Mouse (Mus musculus) liver, adult 2 months (tissue): ENCODE results near the gene Sirpa. TPM values are rescaled to one million over a fixed set of nuclear protein-coding genes. Genes with fewer than 3 reads are reported as not detected.

Experiments
- DNase-seq: peaks from one replicate; pipeline ENCODE4 v3.0.0-alpha.2; 2011; ENCODE audit warnings: low read depth, low spot score; ENCODE audit errors: extremely low read depth
- H3K27ac ChIP-seq: fragments of 200-500 bp; replicated peaks from 2 replicates; pipeline ENCODE4 v1.5.1; 2012; ENCODE audit warnings: low read depth, mild to moderate bottlenecking, control low read depth, inconsistent platforms, low read length; ENCODE audit not compliant: insufficient read depth
- H3K27me3 ChIP-seq: fragments of 200-500 bp; 2 replicates; pipeline ENCODE4 v1.6.1; 2012; ENCODE audit warnings: mild to moderate bottlenecking, moderate library complexity, low read length, inconsistent platforms; ENCODE audit not compliant: control insufficient read depth, insufficient read depth
- H3K36me3 ChIP-seq: fragments of 200-500 bp; 2 replicates; pipeline ENCODE4 v1.6.1; 2012; ENCODE audit warnings: low read length, inconsistent platforms; ENCODE audit not compliant: control insufficient read depth, insufficient read depth
- H3K4me1 ChIP-seq: fragments of 200-500 bp; 2 replicates; pipeline ENCODE4 v1.6.1; 2011; ENCODE audit warnings: low read length; ENCODE audit not compliant: control insufficient read depth, insufficient read depth
- H3K4me3 ChIP-seq: fragments of 200-500 bp; 2 replicates; pipeline ENCODE4 v1.5.1; 2011; ENCODE audit warnings: low read depth, mild to moderate bottlenecking, control low read depth, low read length, moderate library complexity; ENCODE audit not compliant: insufficient read depth
- H3K79me2 ChIP-seq: fragments of 200-500 bp; 2 replicates; pipeline ENCODE4 v1.6.1; 2012; ENCODE audit warnings: inconsistent platforms, mild to moderate bottlenecking, low read length, moderate library complexity; ENCODE audit not compliant: control insufficient read depth, insufficient read depth
- H3K9ac ChIP-seq: fragments of 200-500 bp; 2 replicates; pipeline ENCODE4 v1.6.1; 2012; ENCODE audit warnings: low read depth, mild to moderate bottlenecking, control low read depth, inconsistent platforms, low read length
- CTCF ChIP-seq: fragments of 200-500 bp; IDR thresholded peaks from 2 replicates; pipeline ENCODE4 v1.5.1; 2011; ENCODE audit warnings: low read depth, low read length, control low read depth
- POLR2A ChIP-seq: fragments of 200-500 bp; IDR thresholded peaks from 2 replicates; pipeline ENCODE4 v1.6.1; 2011; ENCODE audit warnings: low read length, control low read depth; ENCODE audit not compliant: insufficient read depth; ENCODE audit errors: extremely low read depth
- WGBS: fragments of 180-500 bp; shearing (Covaris S2); methylation state at CpG from one replicate; pipeline ENCODE4 v1.1.7; 2018; 5-methylcytosine and 5-hydroxymethylcytosine counted together
- polyA plus RNA-seq: library from polyadenylated mRNA; depleted of rRNA; stranded (reverse); fragments of >200 nt; gene quantifications from 2 replicates; pipeline ENCODE4 v1.2.3, GENCODE M21; 2012
- total RNA-seq: library from RNA; depleted of rRNA; stranded (reverse); fragments of >200 nt; gene quantifications from 2 replicates; pipeline ENCODE4 v1.2.3, GENCODE M21; 2014

The Sirpa gene
- total and polyA plus RNA-seq, 2 experiments, result 12.4 to 13.1 TPM

- TF ChIP-seq CTCF, result no peak
- no peak for TF ChIP-seq POLR2A
- DNase-seq, result no peak
- Histone ChIP-seq H3K27ac (no peak overlapping the region), H3K27me3 (no peaks in the 10 kb centered on the region), H3K36me3 (no peaks in the 10 kb centered on the region), H3K79me2 (no peaks in the 10 kb centered on the region), H3K9ac (no peak overlapping the region), H3K4me3 (no peak overlapping the region), H3K4me1 (no peaks in the 10 kb centered on the region)
- 83% methylated on average over 5 of the region's 5 CpGs for WGBS
Measured at GRCm38 (mm10) chr2:129563944-129564709, 28.5 kb upstream of the Sirpa start.

GRCm38 (mm10) chr2:129569120-129569519 lies 23.5 kb upstream of the Sirpa start:
- Histone ChIP-seq H3K4me1 (no peaks in the 10 kb centered on the region), H3K4me3 (no peak overlapping the region), H3K9ac (no peak overlapping the region), H3K27me3 (no peaks in the 10 kb centered on the region), H3K27ac (no peak overlapping the region), H3K36me3 (no peaks in the 10 kb centered on the region), H3K79me2 (no peaks in the 10 kb centered on the region)
- no peak for TF ChIP-seq CTCF
- no peak for TF ChIP-seq POLR2A
- no peak for DNase-seq
- WGBS, result 51% methylated on average over 7 of the region's 7 CpGs

GRCm38 (mm10) chr2:129569556-129569955 lies 23.1 kb upstream of the Sirpa start:
- Histone ChIP-seq H3K27ac (no peak overlapping the region), H3K4me3 (no peak overlapping the region), H3K9ac (no peak overlapping the region), H3K4me1 (no peaks in the 10 kb centered on the region), H3K36me3 (no peaks in the 10 kb centered on the region), H3K27me3 (no peaks in the 10 kb centered on the region), H3K79me2 (no peaks in the 10 kb centered on the region)
- 73% methylated on average over 5 of the region's 5 CpGs for WGBS
- TF ChIP-seq CTCF (no peak), POLR2A (no peak)
- DNase-seq, result no peak

DNA sequence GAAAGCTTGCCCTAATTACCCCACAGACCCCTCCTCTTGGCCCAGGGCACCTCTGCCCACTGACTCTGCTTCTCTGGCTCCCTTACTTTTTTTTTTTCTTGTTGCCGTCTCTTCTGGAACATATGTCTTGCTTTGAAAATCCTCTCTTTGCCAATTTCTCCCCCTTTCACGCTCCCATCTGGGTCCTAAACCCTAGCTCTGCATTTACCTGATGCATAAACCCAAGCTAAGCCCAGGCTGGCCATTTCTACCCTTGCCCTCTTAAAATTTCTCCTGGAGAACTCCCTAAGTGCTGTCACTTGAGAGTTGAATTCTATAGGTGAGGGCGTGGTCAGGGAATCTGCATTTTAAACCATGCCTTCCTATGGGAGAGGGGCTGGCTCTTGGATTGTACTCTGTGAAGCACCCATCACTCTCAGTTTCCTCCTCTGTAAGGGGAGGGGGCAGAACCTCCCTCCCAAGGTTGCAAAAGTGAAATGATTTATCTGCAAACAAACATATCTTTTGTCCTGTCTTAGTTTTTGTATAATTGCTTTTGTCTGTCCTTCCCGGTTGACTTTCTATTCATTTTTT lies 18.8 kb upstream of the Sirpa start:
- H3K79me2 ChIP-seq, result no peaks in the 10 kb centered on the region
- H3K27ac ChIP-seq, result no peak overlapping the region
- H3K4me3 ChIP-seq, result no peak overlapping the region
- DNase-seq, result no peak
- no peaks in the 10 kb centered on the region for H3K36me3 ChIP-seq
- no peak for TF ChIP-seq POLR2A
- TF ChIP-seq CTCF, result no peak
- H3K27me3 ChIP-seq, result no peaks in the 10 kb centered on the region
- no peaks in the 10 kb centered on the region for H3K4me1 ChIP-seq
- no peak overlapping the region for H3K9ac ChIP-seq
- 45% methylated on average over 4 of the region's 4 CpGs for WGBS

- H3K27ac ChIP-seq, result no peak overlapping the region
- H3K9ac ChIP-seq, result no peak overlapping the region
- TF ChIP-seq CTCF (no peak), POLR2A (no peak)
- H3K27me3 ChIP-seq, result no peaks in the 10 kb centered on the region
- WGBS, result 23% methylated on average over 24 of the region's 24 CpGs
- no peaks in the 10 kb centered on the region for H3K4me1 ChIP-seq
- H3K79me2 ChIP-seq, result no peaks in the 10 kb centered on the region
- H3K36me3 ChIP-seq, result no peaks in the 10 kb centered on the region
- no peak overlapping the region for H3K4me3 ChIP-seq
- no peak for DNase-seq
Measured at GRCm38 (mm10) chr2:129574395-129575046, 18.1 kb upstream of the Sirpa start.

DNA sequence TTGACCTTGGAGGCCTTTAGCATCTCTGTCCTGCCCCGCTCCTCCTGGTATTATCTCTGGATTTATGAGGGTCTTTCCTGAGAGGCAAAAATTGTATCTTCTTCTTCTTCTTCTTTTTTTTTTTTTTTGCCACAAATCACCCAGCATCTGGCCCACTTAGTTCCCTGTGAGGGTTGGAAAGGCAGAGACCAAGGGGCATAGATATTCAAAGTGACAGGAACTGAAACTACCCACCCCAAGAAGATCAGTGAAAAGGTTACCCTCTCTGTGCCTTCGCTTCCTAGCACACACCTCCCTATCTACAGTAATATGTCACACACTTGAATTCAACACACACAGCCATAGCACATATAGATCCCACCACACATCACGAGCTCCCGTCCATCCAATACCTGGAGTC lies 17.5 kb upstream of the Sirpa start:
- no peaks in the 10 kb centered on the region for H3K79me2 ChIP-seq
- no peak overlapping the region for H3K27ac ChIP-seq
- no peaks in the 10 kb centered on the region for H3K27me3 ChIP-seq
- H3K4me3 ChIP-seq, result no peak overlapping the region
- no peak for DNase-seq
- WGBS, result 97% methylated on average over 4 of the region's 4 CpGs
- no peaks in the 10 kb centered on the region for H3K36me3 ChIP-seq
- TF ChIP-seq POLR2A, result no peak
- no peak for TF ChIP-seq CTCF
- H3K9ac ChIP-seq, result no peak overlapping the region
- H3K4me1 ChIP-seq, result no peaks in the 10 kb centered on the region
